Mouse (Mus musculus) regulatory T cell (primary cell): Measurements from ENCODE around the gene Pdzph1.

Experiments used
- in situ Hi-C: fragments of 300-600 bp; cut with MboI, MseI; formaldehyde crosslinking; loops from one replicate; pipeline ENCODE4 v1.15.1; 2025; ENCODE audit warnings: high pct_unique_total_duplicates

Gene Pdzph1

DNA sequence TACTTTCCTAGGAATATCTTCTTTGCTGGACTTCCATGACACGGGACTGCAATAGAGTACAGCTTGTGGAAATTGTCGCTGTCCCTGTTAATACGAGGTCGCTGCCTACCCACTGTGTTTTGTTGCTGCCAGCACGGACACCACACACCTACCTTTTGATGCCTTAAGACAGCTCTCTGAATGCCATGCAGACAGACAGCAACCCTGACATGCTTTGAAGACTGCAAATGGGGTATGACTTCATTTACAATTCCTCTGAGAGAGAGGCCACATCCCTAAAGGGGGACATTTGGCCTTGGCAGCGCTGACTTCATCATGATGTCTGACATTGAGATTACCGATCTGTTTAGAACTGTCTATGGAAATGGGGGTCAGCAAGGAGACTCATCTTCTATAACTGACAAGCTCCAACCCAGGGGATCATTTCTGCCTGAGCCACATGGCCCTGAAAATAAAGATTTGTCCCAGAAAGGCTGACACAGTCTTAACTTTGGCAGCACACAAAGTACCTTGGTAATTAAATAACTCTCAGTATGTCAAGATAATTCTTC lies 67.8 kb downstream of the Pdzph1 start:
- in situ Hi-C loops = loop anchor here (25.0 kb wide), 1 partner anchor 1836 kb away; the partner anchor contains the start of genes Dennd1c and Tubb4a

DNA sequence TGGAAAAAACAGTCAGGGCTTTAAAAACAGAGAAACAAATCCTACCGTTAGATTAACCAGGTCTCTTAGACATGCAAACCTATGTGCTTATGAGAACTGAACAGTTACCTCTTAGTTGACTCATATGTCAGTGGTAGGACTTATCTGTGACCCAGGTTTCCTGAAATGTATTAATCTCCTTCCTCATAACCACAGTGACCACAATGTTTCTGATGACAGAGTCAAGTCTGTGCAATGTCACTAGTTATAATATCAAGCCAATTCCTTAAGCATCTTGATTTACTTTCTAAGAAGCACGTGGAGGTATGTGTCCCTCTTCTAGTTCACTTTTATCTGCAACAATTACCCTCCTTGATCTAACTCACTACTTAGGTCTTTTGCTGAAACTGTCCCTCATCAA lies 68.4 kb downstream of the Pdzph1 start:
- in situ Hi-C loops = loop anchor here (25.0 kb wide), 1 partner anchor 1836 kb away; the partner anchor contains the start of genes Dennd1c and Tubb4a

DNA sequence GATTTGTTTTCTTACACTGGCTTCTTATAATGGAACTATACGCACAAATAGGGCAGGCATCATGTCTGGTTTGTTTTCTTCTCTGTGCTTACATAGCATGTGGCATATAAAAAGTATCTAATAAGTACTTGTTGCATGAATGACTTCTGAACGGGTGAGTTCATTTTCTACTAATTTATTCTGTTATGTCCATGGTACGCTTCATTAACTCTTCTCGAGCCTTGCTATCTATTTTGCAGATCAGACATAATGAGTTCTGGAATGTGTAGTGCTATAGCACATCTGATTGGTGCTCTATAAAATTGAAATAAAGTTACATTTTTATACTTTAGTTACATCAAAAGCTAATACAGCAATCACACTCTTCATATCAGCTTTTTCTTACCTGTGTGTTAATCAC lies 71.2 kb downstream of the Pdzph1 start:
- in situ Hi-C loops = loop anchor here (10.0 to 25.0 kb wide), 2 partner anchors 1145 to 1833 kb away; partner anchors contain the start of genes Dennd1c and Tubb4a

DNA sequence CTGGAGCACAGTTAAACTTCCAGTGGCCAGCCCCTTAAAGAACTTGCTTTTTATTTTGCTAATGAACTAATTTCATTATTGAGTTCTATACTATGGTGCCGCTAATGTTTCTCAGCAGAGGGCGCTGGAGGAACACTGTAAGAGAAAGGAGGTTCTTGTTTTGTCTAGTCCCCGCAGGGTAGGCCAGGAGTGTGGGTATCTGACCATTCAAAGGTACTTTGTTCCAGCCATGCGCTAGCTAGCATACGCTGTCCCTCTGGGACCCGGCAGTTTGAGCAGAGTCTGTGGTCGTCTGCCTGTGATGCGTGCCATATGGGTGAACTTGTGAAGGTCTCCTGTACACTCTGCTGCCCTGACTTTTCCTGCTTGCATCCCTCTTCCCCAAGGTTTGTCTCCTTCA lies 72.1 kb downstream of the Pdzph1 start:
- in situ Hi-C loops = loop anchor here (10.0 to 25.0 kb wide), 2 partner anchors 1144 to 1832 kb away; partner anchors contain the start of genes Dennd1c and Tubb4a

DNA sequence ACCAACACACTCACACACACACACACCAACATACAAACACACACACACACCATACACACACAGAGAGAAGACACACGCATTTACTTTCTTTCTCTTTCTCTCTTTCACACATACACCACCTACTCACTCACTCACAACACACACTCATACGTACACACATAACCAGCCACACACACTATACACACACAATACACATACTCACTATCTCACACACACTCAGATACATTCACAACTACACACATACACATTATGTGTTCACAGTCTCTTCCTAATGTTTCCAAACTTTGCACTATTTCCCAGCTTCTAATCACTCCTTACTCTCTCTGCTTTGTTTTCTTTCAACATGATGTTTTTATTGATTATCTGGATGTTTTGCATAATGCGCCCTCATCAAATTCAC lies 72.6 kb downstream of the Pdzph1 start:
- in situ Hi-C loops = loop anchor here (10.0 to 25.0 kb wide), 2 partner anchors 1144 to 1831 kb away; partner anchors contain the start of genes Dennd1c and Tubb4a

DNA sequence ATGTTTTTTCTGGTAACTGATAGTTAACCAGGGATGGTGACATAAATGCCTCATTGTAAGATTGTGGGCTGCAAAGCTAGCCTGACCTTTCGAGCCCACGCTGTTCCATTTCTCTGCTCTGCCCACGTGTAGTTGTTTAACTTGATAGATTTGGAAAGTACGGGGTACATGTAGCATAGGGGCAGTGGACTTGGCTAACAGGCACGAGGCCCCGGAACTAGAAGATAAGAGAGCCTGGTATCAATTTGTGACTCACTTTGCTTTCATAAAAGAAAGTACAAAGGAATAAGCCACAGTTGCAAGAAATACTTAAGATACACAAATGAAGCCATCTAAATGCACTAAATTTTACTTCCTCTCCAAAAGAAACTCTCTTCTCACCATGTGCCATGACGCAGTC lies 79.6 kb downstream of the Pdzph1 start:
- in situ Hi-C loops = loop anchor here (10.0 to 25.0 kb wide), 2 partner anchors 1137 to 1824 kb away; partner anchors contain the start of genes Dennd1c and Tubb4a

DNA sequence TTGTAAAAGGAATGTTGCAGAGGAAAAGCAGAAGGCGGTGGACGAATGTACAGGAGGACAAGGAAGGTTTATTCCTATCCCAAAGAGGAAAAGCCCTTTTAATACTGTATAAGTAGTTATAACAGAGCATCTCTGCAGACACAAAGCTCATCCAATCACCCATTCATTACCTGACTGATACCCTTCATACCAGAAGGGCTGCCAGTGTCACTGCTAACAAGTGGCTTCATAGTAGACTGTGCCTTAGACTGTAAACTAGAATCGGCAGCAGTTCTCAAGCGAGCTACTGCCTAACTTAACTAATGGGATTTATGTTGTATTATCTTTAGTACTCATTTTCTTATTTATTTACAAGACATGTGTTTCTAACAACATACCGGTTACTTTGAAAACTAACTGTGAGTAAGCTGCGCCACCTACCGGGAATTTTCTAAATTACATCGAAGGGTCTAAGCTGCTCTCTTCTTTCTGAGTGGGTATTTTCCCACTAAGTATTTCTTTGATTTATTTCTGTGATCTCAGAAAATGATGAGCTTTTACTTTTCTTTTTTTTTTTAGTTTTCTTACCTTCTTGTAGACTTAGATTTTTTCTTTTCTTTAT lies 82.0 kb downstream of the Pdzph1 start:
- in situ Hi-C loops = loop anchor here (25.0 kb wide), 1 partner anchor 1822 kb away; the partner anchor contains the start of genes Dennd1c and Tubb4a

DNA sequence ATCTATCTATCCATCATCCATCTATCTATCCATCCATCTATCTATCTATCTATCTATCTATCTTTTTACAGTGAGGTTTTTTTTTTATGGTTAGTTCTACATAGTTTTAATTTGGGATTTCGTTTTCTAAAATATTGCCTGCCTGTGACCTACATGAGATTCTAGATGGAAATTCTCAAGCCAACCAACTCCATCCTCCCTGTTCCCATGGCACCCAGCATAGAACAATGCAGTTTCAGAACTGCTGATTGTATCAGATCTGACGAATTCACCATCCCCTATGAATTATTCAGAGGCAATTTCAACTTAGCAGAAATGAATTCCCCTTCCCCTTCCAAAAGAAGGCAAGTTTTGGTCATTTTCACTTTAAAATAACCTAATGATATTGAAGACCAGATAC lies 85.2 kb downstream of the Pdzph1 start:
- in situ Hi-C loops = loop anchor here (25.0 kb wide), 1 partner anchor 1819 kb away; the partner anchor contains the start of genes Dennd1c and Tubb4a

DNA sequence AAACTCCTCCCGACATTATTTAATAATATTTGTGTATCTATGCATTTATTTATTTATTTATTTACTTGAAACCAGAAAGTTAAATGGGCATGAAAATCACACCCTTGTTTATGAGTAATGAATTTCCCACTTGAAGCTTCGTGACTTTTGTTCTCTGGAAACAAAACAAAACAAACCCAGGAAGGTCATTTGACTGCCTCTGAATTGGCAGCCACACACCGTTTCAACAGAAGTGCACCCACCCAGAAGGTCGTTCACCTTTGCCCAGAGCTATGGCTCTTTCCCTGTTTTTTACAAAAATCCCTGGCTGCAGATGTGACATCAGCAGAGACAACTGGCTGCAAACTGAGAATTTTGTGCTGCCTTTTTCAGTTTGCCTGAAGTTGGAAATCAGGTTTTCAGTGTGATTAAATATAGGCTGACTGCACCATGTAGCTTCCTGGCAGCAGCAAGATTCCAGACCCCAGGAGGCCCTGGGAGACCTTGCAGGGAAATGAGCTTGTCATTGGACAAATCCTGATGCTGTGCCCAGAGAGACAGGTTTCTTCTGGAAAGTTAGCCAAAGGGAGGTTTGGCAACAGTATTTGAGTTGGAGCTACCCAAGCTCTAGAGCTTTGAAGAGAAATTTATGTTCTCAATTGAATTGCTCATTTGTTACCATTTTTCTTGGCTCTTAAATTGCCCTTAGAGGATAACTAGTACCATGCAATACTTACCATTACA lies 99.5 kb downstream of the Pdzph1 start:
- in situ Hi-C loops = loop anchor here (25.0 kb wide), 1 partner anchor 1504 kb away; no protein-coding TSS in a partner anchor

DNA sequence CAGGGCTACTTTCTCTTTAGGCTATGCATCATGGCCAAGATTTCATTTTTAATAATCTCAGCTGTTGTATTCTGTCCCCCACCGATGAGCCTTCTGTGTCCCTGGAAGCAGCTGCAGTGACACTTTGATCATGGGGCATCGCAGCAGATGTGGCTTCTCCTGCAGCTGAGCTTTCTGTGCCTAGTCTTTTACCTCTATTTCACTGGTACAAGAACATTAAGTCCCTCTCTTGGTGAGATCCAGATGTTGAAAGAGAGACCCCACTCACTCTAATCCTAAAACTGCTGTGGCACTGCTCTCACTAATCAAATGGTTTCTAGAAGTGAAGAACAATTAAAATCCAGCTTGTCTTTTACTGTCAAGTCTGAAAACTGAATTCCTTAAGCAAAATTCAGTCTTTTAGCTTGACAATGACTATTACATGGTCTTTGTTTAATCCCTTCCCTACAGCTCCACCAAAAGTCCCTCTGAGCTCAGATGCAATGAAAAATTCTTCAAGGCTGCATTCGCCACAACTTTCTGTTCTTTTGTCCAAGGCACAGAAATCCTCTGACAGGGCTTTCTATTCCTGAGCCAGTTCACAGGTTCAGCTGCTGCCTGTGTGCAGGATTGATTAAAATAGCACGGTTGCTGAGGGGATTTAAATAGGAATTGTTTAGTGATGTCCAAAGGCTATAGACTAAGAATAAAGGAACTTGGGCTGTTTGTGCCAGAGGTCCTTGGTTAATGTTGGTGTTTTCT lies 101.1 kb downstream of the Pdzph1 start:
- in situ Hi-C loops = loop anchor here (25.0 kb wide), 1 partner anchor 1503 kb away; no protein-coding TSS in a partner anchor

DNA sequence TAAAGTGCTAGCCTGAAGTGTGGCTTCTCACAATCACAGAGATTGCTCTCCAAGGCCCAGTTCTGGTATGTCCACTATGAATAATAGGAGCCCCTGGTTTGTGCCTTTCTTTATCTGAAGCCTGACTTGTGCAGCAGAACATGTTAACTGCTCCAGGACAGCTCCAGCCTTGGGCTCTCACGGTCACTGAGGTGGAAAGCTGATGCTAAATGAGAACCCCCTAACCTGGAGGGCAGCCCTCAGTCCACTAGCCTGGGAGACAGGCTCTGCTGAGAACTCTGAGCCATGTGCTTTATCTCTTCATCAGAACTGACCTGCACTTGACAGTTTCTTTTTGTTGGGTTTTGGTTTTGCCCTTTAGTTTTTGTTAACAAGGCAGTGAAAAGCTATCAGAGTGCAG lies 106.8 kb downstream of the Pdzph1 start:
- in situ Hi-C loops = loop anchor here (25.0 kb wide), 1 partner anchor 1497 kb away; no protein-coding TSS in a partner anchor

DNA sequence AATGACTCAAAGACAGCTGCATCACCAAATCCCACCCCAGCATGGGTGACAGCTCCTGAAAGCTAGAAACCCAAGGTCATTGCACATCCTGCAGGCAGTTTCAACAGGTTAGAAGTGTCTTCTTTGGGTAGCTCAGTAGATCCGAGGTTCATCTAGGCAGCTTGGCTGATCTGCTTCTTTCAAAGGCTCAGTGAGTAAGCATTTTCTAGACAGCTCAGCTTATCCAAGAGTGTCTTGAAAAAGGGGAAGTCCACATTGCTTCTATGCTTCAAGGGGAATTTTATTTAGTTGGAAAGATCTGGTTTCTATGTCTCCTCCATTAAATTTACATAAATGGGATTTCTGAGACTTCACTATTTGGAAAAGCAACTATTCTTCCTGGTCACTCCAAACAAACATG lies 117.8 kb downstream of the Pdzph1 start:
- in situ Hi-C loops = no loop called here

DNA sequence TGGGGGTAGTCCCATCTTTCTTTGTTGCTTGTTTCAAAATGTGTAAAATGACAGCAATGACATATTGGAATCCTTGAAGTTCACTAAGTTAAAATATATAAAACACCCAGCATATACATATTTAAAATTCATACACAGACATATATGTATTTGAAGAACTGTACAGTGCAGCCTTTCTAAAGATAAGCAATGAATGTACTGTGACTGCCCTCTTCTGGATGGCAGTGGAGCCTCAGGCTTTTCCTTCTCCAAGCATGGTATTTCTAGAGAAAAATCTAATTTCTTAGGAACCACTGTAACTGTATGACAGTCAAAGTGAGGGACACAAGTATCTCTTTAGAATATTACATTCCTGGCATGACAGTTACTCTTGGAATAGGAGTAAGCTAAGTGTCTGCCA lies 120.4 kb downstream of the Pdzph1 start:
- in situ Hi-C loops = no loop called here
